Mouse (Mus musculus) lung, postnatal 0 days (tissue): Measurements from ENCODE around the gene Bcar3.

Source experiments
- CTCF ChIP-seq: IDR thresholded peaks from 2 replicates; pipeline ENCODE4 v1.5.1; 2016; ENCODE audit warnings: antibody characterized with exemption, mild to moderate bottlenecking
- EP300 ChIP-seq: IDR thresholded peaks from 2 replicates; pipeline ENCODE4 v1.6.1; 2016; ENCODE audit warnings: antibody characterized with exemption, mild to moderate bottlenecking, control low read depth

DNA sequence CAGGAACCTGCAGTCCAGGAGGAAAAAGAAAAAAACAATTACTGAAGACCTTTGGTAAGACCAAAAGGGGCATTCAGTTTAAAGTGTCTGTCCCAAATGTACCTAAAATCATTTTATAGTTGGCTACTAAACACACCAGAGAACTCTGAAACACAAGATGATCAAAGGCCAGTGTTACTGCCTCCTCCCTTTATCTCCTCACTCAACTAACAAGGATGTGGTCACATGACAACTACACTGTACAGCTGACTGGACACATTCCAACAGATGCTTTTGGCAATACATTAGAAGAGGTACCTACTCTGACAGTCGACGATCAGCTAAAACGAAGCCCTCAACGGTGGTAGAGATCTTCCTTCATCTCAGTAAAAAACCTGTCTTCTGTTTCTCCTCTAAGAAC, 247.0 kb downstream of the Bcar3 start:
- TF ChIP-seq CTCF (no peak), EP300 (no peak)
